Mouse (Mus musculus): Measurements from ENCODE around the gene Mia2. TPM values are rescaled to one million over a fixed set of nuclear protein-coding genes. Genes with fewer than 3 reads are reported as not detected.

Gene Mia2
- total and polyA plus RNA-seq, 3 experiments = 103 to 175 TPM; not detected in 1

DNA sequence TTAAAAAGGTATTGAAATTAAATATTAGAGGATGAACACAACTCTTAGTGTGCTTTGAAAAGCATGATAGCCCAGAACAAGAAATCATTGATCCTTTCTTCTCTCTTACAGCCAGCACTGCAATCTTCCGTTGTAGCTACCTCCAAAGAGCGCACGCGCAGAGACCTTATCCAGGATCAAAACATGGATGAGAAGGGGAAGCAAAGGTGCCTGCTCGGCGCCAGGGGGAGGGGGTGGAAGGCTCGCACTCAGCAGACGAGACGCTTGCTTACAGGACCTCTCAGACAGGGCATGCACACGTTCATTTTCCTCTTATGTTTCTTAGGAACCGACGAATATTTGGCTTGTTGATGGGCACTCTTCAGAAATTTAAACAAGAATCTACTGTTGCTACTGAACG lies 26.8 kb upstream of the Mia2 start:
- H3K9me3 ChIP-seq (replicated peaks; ENCODE audit: insufficient read depth, low read length) = no peaks in the 10 kb centered on the region
- H3K4me1 ChIP-seq (ENCODE audit: control insufficient read depth in 1 of 2, insufficient read depth in 2 of 2, low read length in 2 of 2) = peaks cover 3 to 11% of the 10 kb centered on the region in 2 experiments; a peak in 2 of 4 replicates
- peaks cover 22% of the 10 kb centered on the region for H3K79me2 ChIP-seq (ENCODE audit: control insufficient read depth, insufficient read depth, low read length, poor library complexity)
- TF ChIP-seq EP300 (IDR thresholded peaks at IDR 0.05; ENCODE audit: low read depth in 1 of 2, low read length in 2 of 2) (no peak), RAD21 (IDR thresholded peaks at IDR 0.05; ENCODE audit: low read depth, low read length) (no peak), MAX (IDR thresholded peaks at IDR 0.05; ENCODE audit: low read length) (no peak), SMC3 (IDR thresholded peaks at IDR 0.05; ENCODE audit: low read depth, low read length) (no peak), TAL1 (IDR thresholded peaks at IDR 0.05; ENCODE audit: low read length) (no peak)
- peaks cover 27 to 40% of the 10 kb centered on the region in 2 experiments for H3K36me3 ChIP-seq (ENCODE audit: control insufficient read depth in 1 of 2, insufficient read depth in 2 of 2, low read length in 2 of 2)
- no peak overlapping the region for H3K27ac ChIP-seq (ENCODE audit: control insufficient read depth, low read depth, low read length)
- H3K9ac ChIP-seq (ENCODE audit: control insufficient read depth, low read depth, low read length, poor library complexity, severe bottlenecking) = no peak overlapping the region
- H3K27me3 ChIP-seq (ENCODE audit: control insufficient read depth in 1 of 2, insufficient read depth in 2 of 2, low read length in 2 of 2) = no peaks in the 10 kb centered on the region
- no peak overlapping the region for H3K4me3 ChIP-seq (ENCODE audit: control insufficient read depth in 1 of 2, insufficient read depth in 1 of 2, low read depth in 2 of 2, low read length in 2 of 2)
- no peak for DNase-seq (ENCODE audit: low read depth, low spot score)

DNA sequence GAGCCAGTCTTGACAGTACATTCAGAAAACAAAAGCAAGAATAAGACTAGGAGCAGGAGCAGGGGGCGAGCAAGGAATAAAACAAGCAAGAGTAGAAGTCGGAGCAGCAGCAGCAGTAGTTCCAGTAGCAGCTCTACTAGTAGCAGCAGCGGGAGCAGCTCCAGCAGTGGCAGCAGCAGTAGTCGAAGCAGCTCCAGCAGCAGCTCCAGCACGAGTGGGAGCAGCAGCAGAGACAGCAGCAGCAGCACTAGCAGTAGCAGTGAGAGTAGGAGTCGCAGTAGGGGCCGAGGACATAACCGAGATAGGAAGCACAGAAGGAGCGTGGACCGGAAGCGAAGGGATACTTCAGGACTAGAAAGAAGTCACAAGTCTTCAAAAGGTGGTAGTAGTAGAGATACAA lies 23.3 kb upstream of the Mia2 start:
- Histone ChIP-seq H3K4me3 (ENCODE audit: control insufficient read depth in 1 of 2, insufficient read depth in 1 of 2, low read depth in 2 of 2, low read length in 2 of 2) (no peak overlapping the region), H3K27ac (ENCODE audit: control insufficient read depth, low read depth, low read length) (no peak overlapping the region), H3K79me2 (ENCODE audit: control insufficient read depth, insufficient read depth, low read length, poor library complexity) (peaks cover 17% of the 10 kb centered on the region), H3K36me3 (ENCODE audit: control insufficient read depth in 1 of 2, insufficient read depth in 2 of 2, low read length in 2 of 2) (peaks cover 20 to 40% of the 10 kb centered on the region in 2 experiments), H3K27me3 (ENCODE audit: control insufficient read depth in 1 of 2, insufficient read depth in 2 of 2, low read length in 2 of 2) (no peaks in the 10 kb centered on the region), H3K9ac (ENCODE audit: control insufficient read depth, low read depth, low read length, poor library complexity, severe bottlenecking) (no peak overlapping the region), H3K4me1 (ENCODE audit: control insufficient read depth in 1 of 2, insufficient read depth in 2 of 2, low read length in 2 of 2) (peaks cover 0 to 9% of the 10 kb centered on the region in 2 experiments; a peak in 1 of 4 replicates), H3K9me3 (replicated peaks; ENCODE audit: insufficient read depth, low read length) (no peaks in the 10 kb centered on the region)
- TF ChIP-seq TBP (IDR thresholded peaks at IDR 0.05; ENCODE audit: low read depth, low read length) (no peak), NELFE (IDR thresholded peaks at IDR 0.05; ENCODE audit: low read depth, low read length) (no peak), HCFC1 (IDR thresholded peaks at IDR 0.05; ENCODE audit: low read depth, low read length) (no peak), E2F4 (IDR thresholded peaks at IDR 0.05; ENCODE audit: borderline replicate concordance, low read depth, low read length) (no peak), CTCF (IDR thresholded peaks at IDR 0.05 in 2 of 3, conservative IDR thresholded peaks at IDR 0.05 in 1 of 3; ENCODE audit: control insufficient read depth in 1 of 3, insufficient read depth in 1 of 3, low read depth in 2 of 3, low read length in 3 of 3, poor library complexity in 1 of 3, severe bottlenecking in 1 of 3) (no peak), RCOR1 (IDR thresholded peaks at IDR 0.05; ENCODE audit: low read depth, low read length) (no peak), GATA1 (IDR thresholded peaks at IDR 0.05; ENCODE audit: low read depth, low read length) (no peak), MAFK (IDR thresholded peaks at IDR 0.05; ENCODE audit: borderline replicate concordance, low read depth, low read length) (no peak), SMC3 (IDR thresholded peaks at IDR 0.05; ENCODE audit: low read depth, low read length) (no peak), EP300 (IDR thresholded peaks at IDR 0.05; ENCODE audit: low read depth in 1 of 2, low read length in 2 of 2) (no peak), ZKSCAN1 (IDR thresholded peaks at IDR 0.05; ENCODE audit: low read depth, low read length) (no peak), UBTF (IDR thresholded peaks at IDR 0.05; ENCODE audit: borderline replicate concordance, insufficient read depth, low read depth, low read length) (no peak), CHD2 (IDR thresholded peaks at IDR 0.05; ENCODE audit: low read length) (no peak), RAD21 (IDR thresholded peaks at IDR 0.05; ENCODE audit: low read depth, low read length) (no peak), POLR2AphosphoS2 (IDR thresholded peaks at IDR 0.05; ENCODE audit: low read length) (no peak), POLR2AphosphoS5 (IDR thresholded peaks at IDR 0.05; ENCODE audit: borderline replicate concordance, low read depth, low read length) (no peak), USF1 (IDR thresholded peaks at IDR 0.05; ENCODE audit: low read depth, low read length) (no peak), USF2 (IDR thresholded peaks at IDR 0.05; ENCODE audit: borderline replicate concordance in 1 of 2, insufficient read depth in 1 of 2, low read depth in 1 of 2, low read length in 2 of 2) (no peak), TAL1 (IDR thresholded peaks at IDR 0.05; ENCODE audit: low read length) (no peak)
- no peak for DNase-seq (ENCODE audit: low read depth, low spot score)
